Mouse (Mus musculus) CH12.LX (cell line): ENCODE results near the gene Cfhr2. TPM values are rescaled to one million over a fixed set of nuclear protein-coding genes. Genes with fewer than 3 reads are reported as not detected.
"Not testable (repeated sequence)": the region's sequence is repeated elsewhere in the genome, so short reads cannot be mapped to it uniquely, and the experiment has no call there.

Source experiments
- DNase-seq: peaks from one replicate; pipeline ENCODE4 v3.0.0-alpha.2; 2013; ENCODE audit errors: extremely low read depth
- H3K27ac ChIP-seq: 2 replicates; pipeline ENCODE4 v1.5.1; 2012; ENCODE audit warnings: low read depth, mild to moderate bottlenecking, control low read depth, moderate library complexity; ENCODE audit not compliant: insufficient read depth
- H3K27me3 ChIP-seq: replicated peaks from 2 replicates; pipeline ENCODE3; 2012; ENCODE audit warnings: inconsistent platforms
- H3K36me3 ChIP-seq, 2 experiments: replicated peaks in 1 of 2; 2 replicates each; pipeline versions ENCODE3 to v1.6.1; 2012; ENCODE audit warnings: inconsistent platforms in 1 of 2, low read length in 1 of 2, mild to moderate bottlenecking in 1 of 2, mixed read lengths in 1 of 2, moderate library complexity in 1 of 2; ENCODE audit not compliant: control insufficient read depth in 1 of 2, insufficient read depth in 1 of 2
- H3K4me1 ChIP-seq, 2 experiments: 2 replicates each; pipeline ENCODE4 v1.6.1; 2012; ENCODE audit warnings: inconsistent platforms in 1 of 2, moderate library complexity in 1 of 2; ENCODE audit not compliant: insufficient read depth in 2 of 2, control insufficient read depth in 1 of 2
- H3K4me2 ChIP-seq: 2 replicates; pipeline ENCODE4 v1.6.1; 2012; ENCODE audit warnings: low read depth, mild to moderate bottlenecking, control low read depth; ENCODE audit not compliant: poor library complexity, insufficient read depth, severe bottlenecking
- H3K4me3 ChIP-seq, 3 experiments: fragments of 150-350 bp in 1 of 3; sonication (generic) in 1 of 3; replicated peaks in 1 of 3; 2 replicates each; pipeline versions ENCODE3 to v1.5.1; 2011 to 2012; ENCODE audit warnings: low read depth in 2 of 3, low read length in 2 of 3, mild to moderate bottlenecking in 2 of 3, moderate library complexity in 2 of 3, control low read depth in 1 of 3, improper control_type of control experiment in 1 of 3, inconsistent platforms in 1 of 3, mixed read lengths in 1 of 3; ENCODE audit not compliant: poor library complexity in 1 of 3
- H3K79me2 ChIP-seq: replicated peaks from 2 replicates; pipeline ENCODE4 v1.6.1; 2012; ENCODE audit warnings: mild to moderate bottlenecking, moderate library complexity; ENCODE audit not compliant: control insufficient read depth, poor library complexity, insufficient read depth, severe bottlenecking; ENCODE audit errors: extremely low read depth
- H3K9ac ChIP-seq: 2 replicates; pipeline ENCODE4 v1.6.1; 2012; ENCODE audit warnings: low read depth, mild to moderate bottlenecking, control low read depth, moderate library complexity; ENCODE audit not compliant: insufficient read depth
- H3K9me3 ChIP-seq: replicated peaks from 2 replicates; pipeline ENCODE3; 2012; ENCODE audit warnings: low read length, inconsistent platforms, mixed read lengths
- CHD2 ChIP-seq: IDR thresholded peaks from 2 replicates; pipeline ENCODE4 v1.6.1; 2011; ENCODE audit warnings: low read length, improper control_type of control experiment
- E2F4 ChIP-seq: IDR thresholded peaks from 2 replicates; pipeline ENCODE4 v1.6.1; 2011; ENCODE audit warnings: low read depth, low read length, improper control_type of control experiment; ENCODE audit not compliant: insufficient replicate concordance
- ELF1 ChIP-seq: IDR thresholded peaks from 2 replicates; pipeline ENCODE4 v1.6.1; 2014; ENCODE audit warnings: low read depth, mild to moderate bottlenecking, inconsistent platforms, low read length, improper control_type of control experiment
- EP300 ChIP-seq: IDR thresholded peaks from 2 replicates; pipeline ENCODE4 v1.6.1; 2011; ENCODE audit warnings: low read length, improper control_type of control experiment
- IRF4 ChIP-seq: IDR thresholded peaks from 2 replicates; pipeline ENCODE4 v1.6.1; 2014; ENCODE audit warnings: low read depth, mild to moderate bottlenecking, inconsistent platforms, low read length, improper control_type of control experiment
- JUN ChIP-seq: IDR thresholded peaks from 2 replicates; pipeline ENCODE4 v1.6.1; 2011; ENCODE audit warnings: low read depth, mild to moderate bottlenecking, low read length, improper control_type of control experiment, moderate library complexity; ENCODE audit not compliant: insufficient read depth
- JUND ChIP-seq: conservative IDR thresholded peaks from 2 replicates; pipeline ENCODE4 v1.6.1; 2011; ENCODE audit warnings: low read depth, low read length, improper control_type of control experiment
- MAFK ChIP-seq: IDR thresholded peaks from 2 replicates; pipeline ENCODE4 v1.6.1; 2011; ENCODE audit warnings: low read length, improper control_type of control experiment; ENCODE audit not compliant: insufficient replicate concordance
- PAX5 ChIP-seq: IDR thresholded peaks from 2 replicates; pipeline ENCODE4 v1.6.1; 2012; ENCODE audit warnings: low read length, inconsistent platforms, mixed read lengths
- POLR2AphosphoS2 ChIP-seq: IDR thresholded peaks from 2 replicates; pipeline ENCODE4 v1.6.1; 2011; ENCODE audit warnings: low read depth, low read length, improper control_type of control experiment
- USF2 ChIP-seq: conservative IDR thresholded peaks from 2 replicates; pipeline ENCODE4 v1.6.1; 2011; ENCODE audit warnings: low read depth, low read length, improper control_type of control experiment
- dilution Hi-C: fragments of 300-500 bp; cut with MboI; formaldehyde crosslinking; loops from 2 replicates; pipeline ENCODE4 v1.14.3; 2020; ENCODE audit warnings: low sequenced_read_pairs; ENCODE audit not compliant: extremely low pct_unique_long_range_greater_than_20kb, extremely low pct_ligation_motif_present
- in situ Hi-C: fragments of 300-500 bp; cut with MboI; formaldehyde crosslinking; loops from 3 replicates; pipeline ENCODE4 v1.14.3; 2019; ENCODE audit warnings: low sequenced_read_pairs, low pct_ligation_motif_present, low pct_unique_long_range_greater_than_20kb, mixed read lengths
- polyA plus RNA-seq: library from polyadenylated mRNA; unstranded; fragments of >175 nt; gene quantifications from 2 replicates; pipeline ENCODE4 v1.2.1, GENCODE M21; 2012; ENCODE audit warnings: low read depth; ENCODE audit not compliant: insufficient read length
- total RNA-seq, 2 experiments: library from RNA; depleted of rRNA; stranded (reverse); fragments of 300-350 nt in 1 of 2; fragments of >200 nt in 1 of 2; gene quantifications; 2 replicates each; pipeline ENCODE4 v1.2.3; 2012 to 2014

Cfhr2 gene
- total and polyA plus RNA-seq, 3 experiments: not detected

- in situ Hi-C loops: no loop called here
- Histone ChIP-seq H3K4me1 (no peaks in the 10 kb centered on the region), H3K9ac (no peak overlapping the region), H3K9me3 (peaks cover 3% of the 10 kb centered on the region), H3K27ac (no peak overlapping the region), H3K4me2 (no peak overlapping the region), H3K36me3 (no peaks in the 10 kb centered on the region), H3K79me2 (no peaks in the 10 kb centered on the region), H3K27me3 (no peaks in the 10 kb centered on the region), H3K4me3 (no peak overlapping the region)
- dilution Hi-C loops: no loop called here
- no peak for DNase-seq
- no peak for TF ChIP-seq E2F4
Measured at GRCm38 (mm10) chr1:139839290-139839689, 19.2 kb downstream of the Cfhr2 start.

DNA sequence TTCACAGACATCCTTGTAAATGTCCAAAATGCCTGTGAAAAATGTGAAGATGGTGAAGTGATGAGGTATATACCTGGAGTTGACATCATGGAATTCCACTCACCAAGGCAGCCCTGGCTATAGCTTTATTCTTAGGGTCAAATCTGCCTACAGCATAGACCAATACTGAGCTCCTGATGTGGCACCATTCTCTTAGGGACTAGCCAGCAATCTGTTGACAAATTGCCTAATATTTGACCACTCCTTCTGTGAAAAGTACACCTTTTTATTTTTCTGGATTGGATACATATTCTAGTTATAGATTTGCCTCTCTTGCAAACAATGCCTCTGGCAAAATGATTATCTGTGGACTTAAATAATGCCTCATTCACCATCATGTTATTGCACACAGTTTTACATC, 49.9 kb downstream of the Cfhr2 start:
- in situ Hi-C loops: no loop called here
- Histone ChIP-seq H3K9me3 (no peaks in the 10 kb centered on the region), H3K79me2 (no peaks in the 10 kb centered on the region), H3K36me3 (no peaks in the 10 kb centered on the region), H3K4me1 (no peaks in the 10 kb centered on the region), H3K4me2 (no peak overlapping the region), H3K4me3 (no peak overlapping the region), H3K27me3 (no peaks in the 10 kb centered on the region), H3K9ac (no peak overlapping the region), H3K27ac (no peak overlapping the region)
- dilution Hi-C loops: no loop called here
- DNase-seq: no peak
- TF ChIP-seq CHD2 (no peak), EP300 (no peak), MAFK (no peak), PAX5 (no peak), POLR2AphosphoS2 (no peak), JUN (no peak), USF2 (no peak), IRF4 (no peak)

GRCm38 (mm10) chr1:139781143-139781542, 77.4 kb downstream of the Cfhr2 start, which contains the start of gene Gm4788:
Gene Gm4788 (minus strand): TSS chr1:139781243.
- Histone ChIP-seq H3K9ac (no peak within 1 kb of the TSS), H3K36me3 (no peaks in the 10 kb centered on the region), H3K4me1 (no peaks in the 10 kb centered on the region), H3K27ac (no peak within 1 kb of the TSS), H3K27me3 (no peaks in the 10 kb centered on the region), H3K4me2 (no peak within 1 kb of the TSS), H3K79me2 (no peaks in the 10 kb centered on the region), H3K4me3 (no peak within 1 kb of the TSS), H3K9me3 (no peaks in the 10 kb centered on the region)
- dilution Hi-C loops: no loop called here
- in situ Hi-C loops: no loop called here
- DNase-seq: no peak
- TF ChIP-seq EP300 (no peak), JUND (no peak), ELF1 (no peak)
- TF ChIP-seq, all 38 proteins: peak for 0

DNA sequence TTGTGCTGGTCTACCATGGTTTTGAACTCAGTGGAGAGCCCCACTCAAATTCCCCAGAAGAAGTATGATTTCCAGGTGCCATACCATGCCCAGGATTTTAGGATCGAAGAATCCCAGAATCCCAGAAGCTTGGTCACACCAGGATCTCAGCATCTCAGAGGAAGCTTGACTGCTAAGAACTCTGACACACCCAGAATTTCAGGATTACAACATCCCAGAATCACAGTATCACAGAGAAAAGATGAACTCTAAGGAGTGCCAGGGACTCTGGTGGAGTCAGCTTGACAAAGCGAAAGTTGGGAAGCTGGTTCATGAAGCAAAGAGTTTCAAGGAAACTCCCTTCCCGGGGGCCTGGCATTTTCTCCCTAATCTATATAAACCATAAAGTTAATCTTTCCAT, 88.6 kb downstream of the Cfhr2 start:
- in situ Hi-C loops, H3K4me1 ChIP-seq, H3K36me3 ChIP-seq, dilution Hi-C loops, H3K4me3 ChIP-seq, H3K79me2 ChIP-seq, H3K27ac ChIP-seq, H3K4me2 ChIP-seq, H3K9ac ChIP-seq, DNase-seq, H3K9me3 ChIP-seq, H3K27me3 ChIP-seq: not testable (repeated sequence)
